Mouse (Mus musculus): Measurements from ENCODE around the gene Jpt2. TPM values are rescaled to one million over a fixed set of nuclear protein-coding genes. Genes with fewer than 3 reads are reported as not detected.

Gene Jpt2
- total RNA-seq, 2 experiments from 2014 or later: 11.2 TPM

- DNase-seq (ENCODE audit: low spot score in 2 of 2): no peak
Measured at GRCm38 (mm10) chr17:24923246-24923645, 37.2 kb downstream of the Jpt2 start.

- no peak for DNase-seq (ENCODE audit: low spot score in 2 of 2)
Measured at GRCm38 (mm10) chr17:24913984-24914383, 46.5 kb downstream of the Jpt2 start.

- DNase-seq (ENCODE audit: low spot score in 2 of 2): no peak
Measured at GRCm38 (mm10) chr17:24907591-24907990, 52.9 kb downstream of the Jpt2 start.

GRCm38 (mm10) chr17:24903767-24904166, 56.7 kb downstream of the Jpt2 start:
- no peak for DNase-seq (ENCODE audit: low spot score in 2 of 2)

- DNase-seq (ENCODE audit: low spot score in 2 of 2): no peak
Measured at GRCm38 (mm10) chr17:24902671-24903474, 57.6 kb downstream of the Jpt2 start.

- DNase-seq (ENCODE audit: low spot score in 2 of 2): no peak
Measured at GRCm38 (mm10) chr17:24902124-24902523, 58.4 kb downstream of the Jpt2 start.

- no peak for DNase-seq (ENCODE audit: low spot score in 2 of 2)
Measured at GRCm38 (mm10) chr17:24900014-24900413, 60.5 kb downstream of the Jpt2 start.

GRCm38 (mm10) chr17:24899153-24899552, 61.3 kb downstream of the Jpt2 start:
- DNase-seq (ENCODE audit: low spot score in 2 of 2): no peak

- DNase-seq (ENCODE audit: low spot score in 2 of 2): no peak
Measured at GRCm38 (mm10) chr17:24898041-24898854, 62.2 kb downstream of the Jpt2 start.

- no peak for DNase-seq (ENCODE audit: low spot score in 2 of 2)
Measured at GRCm38 (mm10) chr17:24897600-24897999, 62.9 kb downstream of the Jpt2 start.

- no peak for DNase-seq (ENCODE audit: low spot score in 2 of 2)
Measured at GRCm38 (mm10) chr17:24896993-24897269, 63.6 kb downstream of the Jpt2 start.

GRCm38 (mm10) chr17:24896241-24896992, 64.1 kb downstream of the Jpt2 start, which contains the start of gene Nme3:
Nme3 (plus strand) TSS chr17:24896500.
- peak in 1 of 2 experiments; percentile 75 for DNase-seq (ENCODE audit: low spot score in 2 of 2)

GRCm38 (mm10) chr17:24895571-24896240, 64.8 kb downstream of the Jpt2 start:
- no peak for DNase-seq (ENCODE audit: low spot score in 2 of 2)

GRCm38 (mm10) chr17:24894995-24895547, 65.4 kb downstream of the Jpt2 start, which contains the start of the genes Eme2 and Mrps34:
Eme2 (minus strand) TSS chr17:24895087.
Mrps34 (plus strand) TSS chr17:24895116.
- DNase-seq (ENCODE audit: low spot score in 2 of 2): peak; percentile 83 to 88

- DNase-seq (ENCODE audit: low spot score in 2 of 2): no peak
Measured at GRCm38 (mm10) chr17:24894061-24894994, 66.2 kb downstream of the Jpt2 start.

GRCm38 (mm10) chr17:24893276-24893675, 67.2 kb downstream of the Jpt2 start:
- DNase-seq (ENCODE audit: low spot score in 2 of 2): no peak

GRCm38 (mm10) chr17:24892785-24893184, 67.7 kb downstream of the Jpt2 start:
- no peak for DNase-seq (ENCODE audit: low spot score in 2 of 2)

GRCm38 (mm10) chr17:24891321-24891720, 69.2 kb downstream of the Jpt2 start:
- no peak for DNase-seq (ENCODE audit: low spot score in 2 of 2)

All from layer of hippocampus, postnatal 14 days (tissue).